Mouse (Mus musculus): ENCODE results near the gene Dennd1a. TPM values are rescaled to one million over a fixed set of nuclear protein-coding genes. Genes with fewer than 3 reads are reported as not detected.

Dennd1a gene
- polyA plus RNA-seq, 1 experiment = 11.9 TPM

GRCm38 (mm10) chr2:38099120-38099773 is 187.9 kb downstream of the Dennd1a start:
- H3K4me1 ChIP-seq (ENCODE audit: control insufficient read depth, insufficient read depth, low read length) = no peaks in the 10 kb centered on the region
- no peak overlapping the region for H3K27ac ChIP-seq (ENCODE audit: insufficient read depth, low read length)
- no peaks in the 10 kb centered on the region for H3K36me3 ChIP-seq (ENCODE audit: control insufficient read depth, insufficient read depth, low read length, poor library complexity, severe bottlenecking)
- no peak overlapping the region for H3K9ac ChIP-seq (ENCODE audit: low read depth, poor library complexity, severe bottlenecking)
- no peak overlapping the region for H3K4me3 ChIP-seq (ENCODE audit: low read depth, low read length)
- no peak for TF ChIP-seq CTCF (IDR thresholded peaks at IDR 0.05; ENCODE audit: low read depth, low read length)
- TF ChIP-seq EP300 (IDR thresholded peaks at IDR 0.05; ENCODE audit: insufficient read depth, low read depth, low read length) = no peak
- no peak for TF ChIP-seq POLR2A (IDR thresholded peaks at IDR 0.05; ENCODE audit: insufficient read depth, low read length)
- no peaks in the 10 kb centered on the region; the same call in 1 of the 2 replicates for H3K27me3 ChIP-seq (ENCODE audit: control insufficient read depth, insufficient read depth, low read length, poor library complexity, severe bottlenecking)
- H3K9me3 ChIP-seq (replicated peaks; ENCODE audit: control insufficient read depth, insufficient read depth, low read length, poor library complexity, severe bottlenecking) = no peaks in the 10 kb centered on the region

- Histone ChIP-seq H3K4me1 (ENCODE audit: control insufficient read depth, insufficient read depth, low read length) (no peaks in the 10 kb centered on the region), H3K27ac (ENCODE audit: insufficient read depth, low read length) (no peak overlapping the region), H3K36me3 (ENCODE audit: control insufficient read depth, insufficient read depth, low read length, poor library complexity, severe bottlenecking) (no peaks in the 10 kb centered on the region), H3K27me3 (ENCODE audit: control insufficient read depth, insufficient read depth, low read length, poor library complexity, severe bottlenecking) (no peaks in the 10 kb centered on the region; the same call in 1 of the 2 replicates), H3K9me3 (replicated peaks; ENCODE audit: control insufficient read depth, insufficient read depth, low read length, poor library complexity, severe bottlenecking) (no peaks in the 10 kb centered on the region), H3K4me3 (ENCODE audit: low read depth, low read length) (no peak overlapping the region), H3K9ac (ENCODE audit: low read depth, poor library complexity, severe bottlenecking) (no peak overlapping the region)
- TF ChIP-seq CTCF (IDR thresholded peaks at IDR 0.05; ENCODE audit: low read depth, low read length) = no peak
- TF ChIP-seq POLR2A (IDR thresholded peaks at IDR 0.05; ENCODE audit: insufficient read depth, low read length) = no peak
- no peak for TF ChIP-seq EP300 (IDR thresholded peaks at IDR 0.05; ENCODE audit: insufficient read depth, low read depth, low read length)
These were observed 189.7 kb downstream of the Dennd1a start for GRCm38 (mm10) chr2:38097469-38097868.

- H3K27me3 ChIP-seq (ENCODE audit: control insufficient read depth, insufficient read depth, low read length, poor library complexity, severe bottlenecking) = no peaks in the 10 kb centered on the region
- H3K9ac ChIP-seq (ENCODE audit: low read depth, poor library complexity, severe bottlenecking) = no peak overlapping the region
- H3K27ac ChIP-seq (ENCODE audit: insufficient read depth, low read length) = no peak overlapping the region
- H3K36me3 ChIP-seq (ENCODE audit: control insufficient read depth, insufficient read depth, low read length, poor library complexity, severe bottlenecking) = no peaks in the 10 kb centered on the region
- H3K9me3 ChIP-seq (replicated peaks; ENCODE audit: control insufficient read depth, insufficient read depth, low read length, poor library complexity, severe bottlenecking) = no peaks in the 10 kb centered on the region
- H3K4me3 ChIP-seq (ENCODE audit: low read depth, low read length) = no peak overlapping the region
- no peaks in the 10 kb centered on the region for H3K4me1 ChIP-seq (ENCODE audit: control insufficient read depth, insufficient read depth, low read length)
- no peak for TF ChIP-seq POLR2A (IDR thresholded peaks at IDR 0.05; ENCODE audit: insufficient read depth, low read length)
- TF ChIP-seq CTCF (IDR thresholded peaks at IDR 0.05; ENCODE audit: low read depth, low read length) = no peak
- no peak for TF ChIP-seq EP300 (IDR thresholded peaks at IDR 0.05; ENCODE audit: insufficient read depth, low read depth, low read length)
These were observed 190.9 kb downstream of the Dennd1a start for GRCm38 (mm10) chr2:38096328-38096727.

- no peaks in the 10 kb centered on the region for H3K9me3 ChIP-seq (replicated peaks; ENCODE audit: control insufficient read depth, insufficient read depth, low read length, poor library complexity, severe bottlenecking)
- H3K27ac ChIP-seq (ENCODE audit: insufficient read depth, low read length) = no peak overlapping the region
- no peaks in the 10 kb centered on the region for H3K36me3 ChIP-seq (ENCODE audit: control insufficient read depth, insufficient read depth, low read length, poor library complexity, severe bottlenecking)
- H3K9ac ChIP-seq (ENCODE audit: low read depth, poor library complexity, severe bottlenecking) = no peak overlapping the region
- H3K4me1 ChIP-seq (ENCODE audit: control insufficient read depth, insufficient read depth, low read length) = no peaks in the 10 kb centered on the region
- no peaks in the 10 kb centered on the region for H3K27me3 ChIP-seq (ENCODE audit: control insufficient read depth, insufficient read depth, low read length, poor library complexity, severe bottlenecking)
- no peak for TF ChIP-seq POLR2A (IDR thresholded peaks at IDR 0.05; ENCODE audit: insufficient read depth, low read length)
- no peak for TF ChIP-seq CTCF (IDR thresholded peaks at IDR 0.05; ENCODE audit: low read depth, low read length)
- no peak for TF ChIP-seq EP300 (IDR thresholded peaks at IDR 0.05; ENCODE audit: insufficient read depth, low read depth, low read length)
- no peak overlapping the region for H3K4me3 ChIP-seq (ENCODE audit: low read depth, low read length)
These were observed 192.6 kb downstream of the Dennd1a start for GRCm38 (mm10) chr2:38094380-38095163.

GRCm38 (mm10) chr2:38093968-38094367 is 193.2 kb downstream of the Dennd1a start:
- Histone ChIP-seq H3K9ac (ENCODE audit: low read depth, poor library complexity, severe bottlenecking) (no peak overlapping the region), H3K9me3 (replicated peaks; ENCODE audit: control insufficient read depth, insufficient read depth, low read length, poor library complexity, severe bottlenecking) (no peaks in the 10 kb centered on the region), H3K27ac (ENCODE audit: insufficient read depth, low read length) (no peak overlapping the region), H3K27me3 (ENCODE audit: control insufficient read depth, insufficient read depth, low read length, poor library complexity, severe bottlenecking) (no peaks in the 10 kb centered on the region), H3K4me3 (ENCODE audit: low read depth, low read length) (no peak overlapping the region), H3K4me1 (ENCODE audit: control insufficient read depth, insufficient read depth, low read length) (no peaks in the 10 kb centered on the region), H3K36me3 (ENCODE audit: control insufficient read depth, insufficient read depth, low read length, poor library complexity, severe bottlenecking) (no peaks in the 10 kb centered on the region)
- no peak for TF ChIP-seq POLR2A (IDR thresholded peaks at IDR 0.05; ENCODE audit: insufficient read depth, low read length)
- no peak for TF ChIP-seq CTCF (IDR thresholded peaks at IDR 0.05; ENCODE audit: low read depth, low read length)
- TF ChIP-seq EP300 (IDR thresholded peaks at IDR 0.05; ENCODE audit: insufficient read depth, low read depth, low read length) = no peak

- no peaks in the 10 kb centered on the region for H3K27me3 ChIP-seq (ENCODE audit: control insufficient read depth, insufficient read depth, low read length, poor library complexity, severe bottlenecking)
- H3K27ac ChIP-seq (ENCODE audit: insufficient read depth, low read length) = no peak overlapping the region
- no peaks in the 10 kb centered on the region for H3K36me3 ChIP-seq (ENCODE audit: control insufficient read depth, insufficient read depth, low read length, poor library complexity, severe bottlenecking)
- no peaks in the 10 kb centered on the region for H3K9me3 ChIP-seq (replicated peaks; ENCODE audit: control insufficient read depth, insufficient read depth, low read length, poor library complexity, severe bottlenecking)
- H3K4me3 ChIP-seq (ENCODE audit: low read depth, low read length) = no peak overlapping the region
- TF ChIP-seq CTCF (IDR thresholded peaks at IDR 0.05; ENCODE audit: low read depth, low read length) (no peak), EP300 (IDR thresholded peaks at IDR 0.05; ENCODE audit: insufficient read depth, low read depth, low read length) (no peak), POLR2A (IDR thresholded peaks at IDR 0.05; ENCODE audit: insufficient read depth, low read length) (no peak)
- H3K9ac ChIP-seq (ENCODE audit: low read depth, poor library complexity, severe bottlenecking) = no peak overlapping the region
- H3K4me1 ChIP-seq (ENCODE audit: control insufficient read depth, insufficient read depth, low read length) = no peaks in the 10 kb centered on the region
These were observed 193.9 kb downstream of the Dennd1a start for GRCm38 (mm10) chr2:38093242-38093641.

Data from ES-Bruce4 (cell line).